Mouse (Mus musculus) heart, embryonic 12.5 days (tissue): Measurements from ENCODE around the gene Zfp644. TPM values are rescaled to one million over a fixed set of nuclear protein-coding genes. Genes with fewer than 3 reads are reported as not detected.

Experiments
- ATAC-seq: fragments of 200-750 bp; cut with Nextera tagmentation; 2 replicates; pipeline ENCODE4 v1.8.0; 2017; ENCODE audit warnings: moderate TSS enrichment, moderate library complexity; ENCODE audit not compliant: insufficient number of reproducible peaks, low FRiP score
- H3K27ac ChIP-seq: fragments of 300-500 bp; sonication (generic); 2 replicates; pipeline ENCODE4 v1.5.1; 2016; ENCODE audit warnings: mild to moderate bottlenecking, moderate library complexity; ENCODE audit not compliant: poor library complexity, severe bottlenecking
- H3K27me3 ChIP-seq: fragments of 300-500 bp; sonication (generic); replicated peaks from 2 replicates; pipeline ENCODE4 v1.6.1; 2016; ENCODE audit warnings: mild to moderate bottlenecking, moderate library complexity
- H3K36me3 ChIP-seq: fragments of 300-500 bp; sonication (generic); 2 replicates; pipeline ENCODE4 v1.6.1; 2016; ENCODE audit warnings: mild to moderate bottlenecking, moderate library complexity
- H3K4me1 ChIP-seq: fragments of 300-500 bp; sonication (generic); replicated peaks from 2 replicates; pipeline ENCODE4 v1.6.1; 2016; ENCODE audit warnings: mild to moderate bottlenecking
- H3K4me2 ChIP-seq: fragments of 300-500 bp; sonication (generic); 2 replicates; pipeline ENCODE4 v1.6.1; 2016; ENCODE audit warnings: mild to moderate bottlenecking, moderate library complexity
- H3K4me3 ChIP-seq: fragments of 300-500 bp; sonication (generic); 2 replicates; pipeline ENCODE4 v1.5.1; 2016; ENCODE audit warnings: mild to moderate bottlenecking
- H3K9ac ChIP-seq: fragments of 300-500 bp; sonication (generic); 2 replicates; pipeline ENCODE4 v1.6.1; 2016; ENCODE audit warnings: mild to moderate bottlenecking, moderate library complexity
- H3K9me3 ChIP-seq: fragments of 300-500 bp; sonication (generic); replicated peaks from 2 replicates; pipeline ENCODE4 v1.6.1; 2016; ENCODE audit warnings: mild to moderate bottlenecking, moderate library complexity
- WGBS: fragments of 180-500 bp; shearing (Covaris S2); methylation state at CpG from one replicate; pipeline ENCODE4 v1.1.7; 2016; 5-methylcytosine and 5-hydroxymethylcytosine counted together
- polyA plus RNA-seq: library from polyadenylated mRNA; unstranded; fragments of >200 nt; fragmentation: Nextera tagmentation; extraction: Ambion mirVana; gene quantifications from 2 replicates; pipeline ENCODE4 v1.2.1, GENCODE M21; 2016

The Zfp644 gene
- polyA plus RNA-seq = 61.1 and 63.7 TPM in 2 replicates

DNA sequence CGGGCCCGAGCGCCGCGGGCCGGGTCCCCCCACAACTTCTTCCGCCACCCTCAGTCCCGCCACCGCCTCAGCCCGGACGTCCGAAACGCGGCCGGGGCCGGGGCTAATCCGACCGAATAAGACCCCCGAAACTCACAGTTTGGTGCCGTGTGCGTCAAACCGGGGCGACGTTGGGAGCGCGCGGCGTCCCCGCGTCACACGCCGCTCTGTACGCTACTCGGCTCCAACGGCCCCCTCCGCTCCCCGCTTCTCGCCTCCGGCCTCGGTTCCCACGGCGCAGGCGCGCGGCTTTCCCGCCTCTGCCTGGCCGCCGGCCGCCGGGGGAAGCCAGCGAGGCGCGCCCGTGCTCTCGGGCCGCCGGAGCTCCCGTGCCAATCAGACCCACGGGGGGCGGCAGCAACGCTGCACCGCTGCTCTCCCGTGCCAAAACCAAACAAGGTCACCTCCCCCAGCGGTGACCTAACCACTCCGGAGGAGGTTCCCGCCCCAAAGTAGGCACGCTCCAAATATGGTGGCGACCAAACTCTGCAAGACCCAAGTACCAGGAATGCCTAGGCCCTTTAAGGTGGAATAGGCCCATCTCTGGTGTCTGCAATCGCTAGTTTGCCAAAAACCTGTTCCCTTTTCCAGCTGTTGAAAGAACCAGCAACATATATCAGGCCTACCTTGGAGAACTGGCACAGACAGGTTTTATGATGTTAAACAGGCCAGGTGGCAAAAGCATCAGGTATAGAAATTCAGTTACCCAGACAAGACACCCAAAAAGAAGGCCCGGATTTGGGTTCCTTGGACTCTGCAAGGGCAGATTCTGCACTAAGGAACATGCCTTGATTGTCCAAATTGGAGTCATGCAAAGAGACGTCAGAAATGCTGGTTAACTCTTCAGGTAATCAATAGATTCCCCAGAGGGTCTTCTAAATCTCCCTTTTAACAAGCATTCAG is at the start of gene Zfp644:
Zfp644 (minus strand) TSS at position 892 of the 942 bp plus-strand sequence.
- Histone ChIP-seq H3K36me3 (peaks cover 3% of the 10 kb centered on the region; the same call in 1 of the 2 replicates), H3K4me1 (peaks cover 27% of the 10 kb centered on the region), H3K4me2 (peak within 1 kb of the TSS; percentile 76), H3K4me3 (peak within 1 kb of the TSS; percentile 94), H3K27ac (peak within 1 kb of the TSS; percentile 100), H3K9me3 (no peaks in the 10 kb centered on the region), H3K9ac (peak within 1 kb of the TSS; percentile 96), H3K27me3 (no peaks in the 10 kb centered on the region)
- WGBS = 2% methylated on average over 71 of the region's 71 CpGs
- ATAC-seq = peak; percentile 89

GRCm38 (mm10) chr5:106739716-106740115 is 42.6 kb upstream of the Zfp644 start:
- 43% methylated on average over 6 of the region's 6 CpGs for WGBS
- Histone ChIP-seq H3K4me2 (no peak overlapping the region), H3K9ac (no peak overlapping the region), H3K9me3 (no peaks in the 10 kb centered on the region), H3K27me3 (no peaks in the 10 kb centered on the region), H3K27ac (no peak overlapping the region), H3K4me3 (no peak overlapping the region), H3K36me3 (no peaks in the 10 kb centered on the region), H3K4me1 (no peaks in the 10 kb centered on the region)
- no peak for ATAC-seq

GRCm38 (mm10) chr5:106723487-106723886 is 26.4 kb upstream of the Zfp644 start:
- Histone ChIP-seq H3K4me2 (no peak overlapping the region), H3K27me3 (no peaks in the 10 kb centered on the region), H3K36me3 (no peaks in the 10 kb centered on the region), H3K4me3 (no peak overlapping the region), H3K9ac (no peak overlapping the region), H3K4me1 (no peaks in the 10 kb centered on the region), H3K9me3 (no peaks in the 10 kb centered on the region), H3K27ac (no peak overlapping the region)
- no peak for ATAC-seq
- 84% methylated on average over 3 of the region's 3 CpGs for WGBS

- Histone ChIP-seq H3K27me3 (no peaks in the 10 kb centered on the region), H3K4me2 (no peak overlapping the region), H3K27ac (no peak overlapping the region), H3K9me3 (no peaks in the 10 kb centered on the region), H3K9ac (no peak overlapping the region), H3K4me1 (no peaks in the 10 kb centered on the region), H3K36me3 (no peaks in the 10 kb centered on the region), H3K4me3 (no peak overlapping the region)
- ATAC-seq = no peak
- WGBS = 67% methylated on average over 5 of the region's 5 CpGs
Observed at GRCm38 (mm10) chr5:106722771-106723170, 25.7 kb upstream of the Zfp644 start.

DNA sequence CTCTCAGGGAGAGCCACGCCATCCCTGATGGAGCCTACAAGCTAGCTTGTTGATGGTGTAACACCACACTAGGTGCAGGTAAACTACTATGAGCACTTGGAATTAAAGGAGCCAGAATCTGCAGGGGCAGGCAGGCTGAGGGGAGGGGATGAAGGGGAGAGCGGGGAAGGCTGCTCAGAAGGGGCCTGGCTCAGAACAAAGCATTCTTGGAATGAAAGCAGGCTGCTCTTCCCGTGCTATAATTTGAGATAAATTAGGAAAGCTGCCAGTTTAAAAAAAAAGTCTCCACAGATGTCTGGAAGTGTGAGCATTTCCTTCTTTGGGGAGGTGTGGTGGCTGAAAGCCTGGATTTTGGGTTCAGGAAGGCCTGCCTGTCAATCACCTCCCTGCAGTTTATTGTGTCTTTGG is 14.8 kb upstream of the Zfp644 start:
- Histone ChIP-seq H3K27me3 (no peaks in the 10 kb centered on the region), H3K4me3 (no peak overlapping the region), H3K4me1 (peaks cover 36% of the 10 kb centered on the region), H3K4me2 (no peak overlapping the region), H3K9ac (no peak overlapping the region), H3K36me3 (no peaks in the 10 kb centered on the region), H3K27ac (peak overlapping the region; percentile 26), H3K9me3 (no peaks in the 10 kb centered on the region)
- 39% methylated on average over 3 of the region's 3 CpGs for WGBS
- peak; percentile 40; the same call in 1 of the 2 replicates for ATAC-seq

DNA sequence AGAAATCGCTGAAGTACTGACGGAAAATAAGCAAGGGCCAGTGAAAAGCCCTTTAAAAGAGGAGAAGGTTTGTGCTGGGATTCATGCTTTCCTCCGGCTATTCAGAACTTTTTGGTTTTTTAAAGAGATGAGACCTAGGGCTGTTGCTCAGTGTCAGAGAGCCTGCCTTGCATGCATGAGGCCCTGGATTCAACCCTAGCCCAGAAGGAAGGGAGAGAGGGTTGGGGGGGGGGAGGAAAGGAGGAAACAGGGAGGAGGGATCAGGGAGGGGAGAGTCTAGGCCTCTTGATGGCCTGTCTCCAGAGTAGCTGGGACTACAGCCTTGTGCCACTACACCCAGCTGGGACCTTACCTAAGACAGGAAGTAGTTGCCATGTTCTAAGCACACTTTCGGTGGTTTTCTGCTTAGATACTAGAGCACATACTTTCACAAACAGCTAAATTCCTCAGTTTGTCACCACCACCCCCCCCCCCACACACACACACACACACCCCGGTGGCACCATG is 14.2 kb upstream of the Zfp644 start:
- Histone ChIP-seq H3K9me3 (no peaks in the 10 kb centered on the region), H3K27ac (peak overlapping the region; percentile 26), H3K9ac (no peak overlapping the region), H3K36me3 (no peaks in the 10 kb centered on the region), H3K4me2 (no peak overlapping the region), H3K4me3 (no peak overlapping the region), H3K4me1 (peaks cover 30% of the 10 kb centered on the region), H3K27me3 (no peaks in the 10 kb centered on the region)
- no peak; the same call in 1 of the 2 replicates for ATAC-seq
- WGBS = 69% methylated on average over 5 of the region's 5 CpGs

DNA sequence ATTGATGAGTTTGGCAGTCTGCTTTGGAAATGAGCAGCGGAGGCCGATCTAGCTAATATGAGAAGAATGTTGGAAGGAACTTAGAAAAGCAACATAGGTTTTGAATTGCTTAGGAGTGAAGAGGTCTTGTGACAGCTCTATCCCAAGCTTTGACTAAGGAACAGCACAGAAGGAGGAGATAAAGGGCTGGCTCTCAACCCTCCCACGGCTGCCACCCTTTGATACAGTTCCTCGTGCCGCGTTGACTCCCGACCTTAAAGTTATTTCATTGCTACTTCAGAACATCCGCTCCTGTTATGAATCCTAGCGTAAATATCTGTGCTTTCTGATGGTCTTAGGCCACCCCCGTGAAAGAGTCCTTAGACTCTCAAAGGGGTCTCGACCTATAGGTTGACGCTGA is 13.5 kb upstream of the Zfp644 start:
- H3K36me3 ChIP-seq = no peaks in the 10 kb centered on the region
- no peak overlapping the region for H3K9ac ChIP-seq
- H3K4me1 ChIP-seq = peaks cover 30% of the 10 kb centered on the region
- no peaks in the 10 kb centered on the region for H3K9me3 ChIP-seq
- no peak for ATAC-seq
- WGBS = 48% methylated on average over 12 of the region's 12 CpGs
- no peaks in the 10 kb centered on the region for H3K27me3 ChIP-seq
- 0 out of 2 replicates have a peak overlapping the region, but pooled peaks have one; percentile 26 for H3K27ac ChIP-seq
- H3K4me3 ChIP-seq = no peak overlapping the region
- H3K4me2 ChIP-seq = no peak overlapping the region

- Histone ChIP-seq H3K36me3 (no peaks in the 10 kb centered on the region), H3K27me3 (no peaks in the 10 kb centered on the region), H3K4me2 (peak overlapping the region; percentile 55), H3K27ac (peak overlapping the region; percentile 51; the same call in 1 of the 2 replicates), H3K9me3 (no peaks in the 10 kb centered on the region), H3K9ac (no peak overlapping the region), H3K4me3 (0 out of 2 replicates have a peak overlapping the region, but pooled peaks have one; percentile 0), H3K4me1 (peaks cover 35% of the 10 kb centered on the region)
- ATAC-seq = no peak
- 11% methylated on average over 2 of the region's 2 CpGs for WGBS
Observed at GRCm38 (mm10) chr5:106710085-106710409, 13.0 kb upstream of the Zfp644 start.

GRCm38 (mm10) chr5:106709388-106710084 is 12.4 kb upstream of the Zfp644 start:
- Histone ChIP-seq H3K4me3 (0 out of 2 replicates have a peak overlapping the region, but pooled peaks have one; percentile 0), H3K9ac (no peak overlapping the region), H3K4me1 (peaks cover 41% of the 10 kb centered on the region), H3K4me2 (peak overlapping the region; percentile 55), H3K9me3 (no peaks in the 10 kb centered on the region), H3K36me3 (no peaks in the 10 kb centered on the region), H3K27ac (peak overlapping the region; percentile 51), H3K27me3 (no peaks in the 10 kb centered on the region)
- 22% methylated on average over 11 of the region's 11 CpGs for WGBS
- peak; percentile 75 for ATAC-seq

GRCm38 (mm10) chr5:106706363-106706762 is 9.3 kb upstream of the Zfp644 start:
- Histone ChIP-seq H3K4me3 (no peak overlapping the region), H3K9me3 (0 out of 2 replicates have a peak, but pooled peaks cover 5% of the 10 kb centered on the region), H3K36me3 (no peaks in the 10 kb centered on the region), H3K4me1 (peaks cover 31% of the 10 kb centered on the region), H3K9ac (no peak overlapping the region), H3K4me2 (no peak overlapping the region), H3K27ac (no peak overlapping the region), H3K27me3 (no peaks in the 10 kb centered on the region)
- 74% methylated on average over 3 of the region's 3 CpGs for WGBS
- ATAC-seq = no peak

DNA sequence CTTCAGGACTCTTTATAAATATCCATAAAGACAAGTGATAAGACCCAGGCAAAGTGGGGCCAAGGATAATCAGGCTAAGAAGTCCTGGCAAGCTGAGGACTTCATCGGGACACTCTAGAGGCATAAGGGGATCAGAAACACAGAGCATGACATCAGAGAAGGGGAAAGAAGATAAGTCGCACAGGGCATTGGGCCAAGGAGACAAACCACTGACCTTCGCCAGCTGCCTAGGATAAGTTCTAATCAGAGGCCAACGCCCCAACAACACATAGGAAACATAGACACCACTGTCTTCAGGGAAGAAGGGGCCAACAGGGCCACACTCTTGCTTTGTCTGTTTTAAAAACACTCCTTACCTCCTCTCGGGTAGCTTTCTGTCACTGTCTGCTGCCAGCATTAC is 8.1 kb upstream of the Zfp644 start:
- H3K4me2 ChIP-seq = no peak overlapping the region
- peak; percentile 34 for ATAC-seq
- WGBS = 18% methylated on average over 5 of the region's 5 CpGs
- H3K27me3 ChIP-seq = no peaks in the 10 kb centered on the region
- 0 out of 2 replicates have a peak, but pooled peaks cover 5% of the 10 kb centered on the region for H3K9me3 ChIP-seq
- H3K9ac ChIP-seq = no peak overlapping the region
- H3K4me3 ChIP-seq = no peak overlapping the region
- H3K36me3 ChIP-seq = no peaks in the 10 kb centered on the region
- H3K4me1 ChIP-seq = peaks cover 21% of the 10 kb centered on the region
- H3K27ac ChIP-seq = peak overlapping the region; percentile 23; the same call in 1 of the 2 replicates
